Mouse (Mus musculus): ENCODE measurements around the gene Lrcol1. TPM values are rescaled to one million over a fixed set of nuclear protein-coding genes. Genes with fewer than 3 reads are reported as not detected.

Lrcol1 gene
- polyA plus RNA-seq, 1 experiment: not detected

DNA sequence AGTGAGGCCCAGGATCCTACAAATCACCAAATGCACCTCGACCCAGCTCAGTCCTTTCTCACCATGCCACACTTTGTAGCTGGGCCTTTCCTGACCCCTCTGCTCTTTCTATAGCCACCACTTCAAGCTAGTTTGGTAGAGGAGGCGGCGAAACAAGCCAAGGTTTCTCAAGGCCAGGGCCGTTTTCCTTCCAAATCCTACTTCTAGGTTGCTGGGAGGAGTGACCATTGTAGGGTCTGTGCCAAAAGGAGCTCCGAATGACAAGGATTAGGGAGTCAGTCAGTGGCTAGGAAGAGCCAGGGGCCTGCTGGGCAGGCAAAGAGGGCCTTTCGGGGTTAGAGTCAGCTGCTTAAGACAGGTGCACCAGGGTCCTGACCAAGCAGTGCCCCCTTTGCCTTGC lies 40.0 kb downstream of the Lrcol1 start:
- TF ChIP-seq POLR2A (IDR thresholded peaks at IDR 0.05; ENCODE audit: borderline replicate concordance, low read depth, low read length): no peak
- no peak for TF ChIP-seq CTCF (IDR thresholded peaks at IDR 0.05; ENCODE audit: low read depth, low read length)
- Histone ChIP-seq H3K27ac (ENCODE audit: insufficient read depth, low read depth, low read length) (no peak overlapping the region), H3K4me1 (ENCODE audit: control insufficient read depth, insufficient read depth, low read length) (peaks cover 15% of the 10 kb centered on the region), H3K4me3 (ENCODE audit: insufficient read depth, low read length) (no peak overlapping the region)

DNA sequence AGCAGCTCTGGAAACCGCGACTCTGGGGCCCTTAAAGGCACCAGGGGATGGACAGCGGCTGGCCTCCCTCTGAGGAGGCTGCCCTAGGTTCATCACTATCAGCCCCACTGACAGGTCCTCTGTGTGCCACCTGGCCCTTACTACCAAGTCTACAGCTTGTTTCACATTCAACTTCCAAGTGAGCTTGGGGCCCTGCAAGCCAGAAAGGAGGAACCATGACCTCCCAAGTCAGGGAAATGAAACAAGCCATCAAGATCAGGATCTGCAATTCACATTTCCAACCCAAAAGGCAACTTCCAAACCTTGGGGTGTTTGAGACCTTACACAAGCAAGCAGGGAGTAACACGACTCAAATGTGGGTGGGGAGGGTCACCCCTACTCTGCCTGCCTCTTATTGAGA lies 40.7 kb downstream of the Lrcol1 start:
- H3K27ac ChIP-seq (ENCODE audit: insufficient read depth, low read depth, low read length): no peak overlapping the region
- H3K4me3 ChIP-seq (ENCODE audit: insufficient read depth, low read length): no peak overlapping the region
- TF ChIP-seq POLR2A (IDR thresholded peaks at IDR 0.05; ENCODE audit: borderline replicate concordance, low read depth, low read length): no peak
- H3K4me1 ChIP-seq (ENCODE audit: control insufficient read depth, insufficient read depth, low read length): peaks cover 15% of the 10 kb centered on the region

DNA sequence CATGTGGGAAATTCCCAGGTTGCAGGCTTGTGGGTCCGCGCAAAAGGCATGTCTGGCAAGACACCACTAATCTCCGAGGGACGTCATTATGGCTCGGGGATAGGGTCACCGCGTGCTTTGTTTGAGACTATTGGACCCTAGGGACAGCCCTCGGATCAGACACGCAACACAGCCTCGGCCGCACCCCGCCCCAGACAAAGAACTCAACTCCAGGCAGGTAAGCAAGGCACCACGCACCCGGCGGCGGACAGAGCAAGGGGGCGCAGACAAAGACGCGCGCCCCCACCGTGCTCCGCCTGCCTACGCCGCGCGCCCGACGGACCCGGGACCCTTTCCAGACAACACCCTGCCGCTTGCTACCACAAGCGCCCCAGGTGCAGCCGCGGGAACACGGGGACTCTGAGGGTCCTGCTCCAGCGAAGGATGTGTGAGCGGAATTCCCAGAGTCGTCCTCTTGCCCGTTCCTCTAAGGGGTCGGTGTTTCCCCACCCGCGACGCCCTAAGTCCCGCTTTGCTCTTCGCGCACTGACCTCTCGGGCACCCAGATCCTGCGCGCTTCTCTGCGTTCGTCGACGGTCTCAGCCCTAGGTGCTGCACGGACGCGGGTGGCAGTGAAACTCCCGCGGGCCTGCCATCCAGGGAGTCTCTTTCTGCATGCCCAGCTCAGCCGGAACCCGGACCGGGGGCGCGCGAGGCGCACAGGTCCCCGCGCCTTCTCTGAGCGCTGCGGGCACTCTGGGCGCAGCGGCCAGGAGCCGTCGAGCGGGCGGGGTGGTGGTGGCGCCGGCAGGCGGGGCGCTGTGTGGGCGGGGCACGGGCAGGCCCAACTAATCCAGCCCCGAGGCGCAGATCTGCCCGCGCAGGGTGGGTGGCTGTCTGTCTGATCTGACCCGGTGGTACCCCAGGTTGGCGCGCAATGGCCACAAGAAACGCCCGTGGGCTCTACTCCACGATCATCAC lies 42.1 kb downstream of the Lrcol1 start:
- Histone ChIP-seq H3K4me1 (ENCODE audit: control insufficient read depth, insufficient read depth, low read length) (peaks cover 18% of the 10 kb centered on the region), H3K4me3 (ENCODE audit: insufficient read depth, low read length) (peak overlapping the region; percentile 63), H3K27ac (ENCODE audit: insufficient read depth, low read depth, low read length) (no peak overlapping the region)
- TF ChIP-seq POLR2A (IDR thresholded peaks at IDR 0.05; ENCODE audit: borderline replicate concordance, low read depth, low read length) (no peak), CTCF (IDR thresholded peaks at IDR 0.05; ENCODE audit: low read depth, low read length) (no peak)

DNA sequence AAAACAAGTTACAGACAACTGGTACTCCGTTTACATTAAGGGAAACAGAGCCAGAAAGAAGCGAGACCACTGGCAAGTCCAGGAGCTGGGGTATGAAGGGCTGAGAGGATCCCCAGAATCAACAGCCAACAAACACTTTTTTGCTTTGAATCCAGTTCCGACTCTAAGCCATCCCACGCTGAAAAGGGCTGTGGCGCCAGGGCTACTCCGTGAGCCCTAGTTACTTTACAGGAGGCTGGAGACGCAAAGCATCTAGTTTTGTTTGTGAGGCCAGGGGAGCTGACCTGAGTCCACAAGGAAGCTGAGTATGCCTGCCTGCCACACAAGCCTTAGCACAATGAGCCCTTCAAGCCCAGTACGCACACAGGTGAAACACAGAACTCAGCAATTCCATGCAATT lies 42.8 kb downstream of the Lrcol1 start:
- Histone ChIP-seq H3K27ac (ENCODE audit: insufficient read depth, low read depth, low read length) (no peak overlapping the region), H3K4me1 (ENCODE audit: control insufficient read depth, insufficient read depth, low read length) (peaks cover 21% of the 10 kb centered on the region), H3K4me3 (ENCODE audit: insufficient read depth, low read length) (peak overlapping the region; percentile 63)
- TF ChIP-seq CTCF (IDR thresholded peaks at IDR 0.05; ENCODE audit: low read depth, low read length) (no peak), POLR2A (IDR thresholded peaks at IDR 0.05; ENCODE audit: borderline replicate concordance, low read depth, low read length) (no peak)

DNA sequence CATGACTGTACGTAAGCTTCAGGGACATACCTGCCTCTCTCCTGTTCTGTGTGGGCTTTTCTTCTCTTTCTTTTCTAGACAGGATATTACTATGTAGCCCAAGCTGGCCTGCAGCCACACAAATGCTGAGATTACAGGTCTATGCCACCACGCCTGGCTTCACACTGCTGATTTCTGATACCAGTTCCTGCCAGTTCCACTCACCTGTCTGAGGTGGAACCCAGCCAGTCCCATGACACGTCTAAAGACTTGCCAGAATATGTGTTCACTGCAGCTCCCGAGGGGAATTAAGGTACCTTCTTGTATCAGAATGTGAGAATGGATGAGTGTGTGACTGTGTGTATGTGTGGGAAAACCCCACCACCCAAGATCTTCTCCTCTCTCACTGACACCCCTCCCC lies 46.1 kb downstream of the Lrcol1 start:
- H3K4me1 ChIP-seq (ENCODE audit: control insufficient read depth, insufficient read depth, low read length): peaks cover 14% of the 10 kb centered on the region
- TF ChIP-seq CTCF (IDR thresholded peaks at IDR 0.05; ENCODE audit: low read depth, low read length): no peak
- no peak for TF ChIP-seq POLR2A (IDR thresholded peaks at IDR 0.05; ENCODE audit: borderline replicate concordance, low read depth, low read length)

DNA sequence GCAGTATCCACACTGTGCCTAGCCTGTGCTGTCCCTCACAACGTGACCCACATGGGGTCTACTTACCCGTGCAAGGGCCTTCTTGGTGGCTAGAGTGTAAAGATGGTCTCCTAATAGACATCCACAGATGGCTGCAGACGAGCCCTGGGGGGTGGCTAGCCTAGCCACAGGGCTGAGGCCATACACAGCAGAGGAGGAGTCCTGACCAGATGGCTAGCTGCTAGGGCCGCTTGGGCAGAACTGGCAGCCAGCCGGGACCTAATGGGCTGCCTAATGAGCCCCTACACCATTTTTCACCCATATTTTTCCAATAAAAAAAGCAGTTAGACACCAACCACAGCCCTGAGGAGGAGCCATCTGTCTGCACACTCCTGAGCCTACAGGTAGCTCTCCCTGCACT lies 48.2 kb downstream of the Lrcol1 start:
- Histone ChIP-seq H3K27ac (ENCODE audit: insufficient read depth, low read depth, low read length) (no peak overlapping the region), H3K4me1 (ENCODE audit: control insufficient read depth, insufficient read depth, low read length) (peaks cover 15% of the 10 kb centered on the region), H3K4me3 (ENCODE audit: insufficient read depth, low read length) (no peak overlapping the region)
- TF ChIP-seq CTCF (IDR thresholded peaks at IDR 0.05; ENCODE audit: low read depth, low read length): no peak
- no peak for TF ChIP-seq POLR2A (IDR thresholded peaks at IDR 0.05; ENCODE audit: borderline replicate concordance, low read depth, low read length)

More for the DNA sequence above, 46.1 kb downstream of the Lrcol1 start:
- Histone ChIP-seq H3K27ac (ENCODE audit: insufficient read depth, low read depth, low read length) (no peak overlapping the region), H3K4me3 (ENCODE audit: insufficient read depth, low read length) (no peak overlapping the region)

DNA sequence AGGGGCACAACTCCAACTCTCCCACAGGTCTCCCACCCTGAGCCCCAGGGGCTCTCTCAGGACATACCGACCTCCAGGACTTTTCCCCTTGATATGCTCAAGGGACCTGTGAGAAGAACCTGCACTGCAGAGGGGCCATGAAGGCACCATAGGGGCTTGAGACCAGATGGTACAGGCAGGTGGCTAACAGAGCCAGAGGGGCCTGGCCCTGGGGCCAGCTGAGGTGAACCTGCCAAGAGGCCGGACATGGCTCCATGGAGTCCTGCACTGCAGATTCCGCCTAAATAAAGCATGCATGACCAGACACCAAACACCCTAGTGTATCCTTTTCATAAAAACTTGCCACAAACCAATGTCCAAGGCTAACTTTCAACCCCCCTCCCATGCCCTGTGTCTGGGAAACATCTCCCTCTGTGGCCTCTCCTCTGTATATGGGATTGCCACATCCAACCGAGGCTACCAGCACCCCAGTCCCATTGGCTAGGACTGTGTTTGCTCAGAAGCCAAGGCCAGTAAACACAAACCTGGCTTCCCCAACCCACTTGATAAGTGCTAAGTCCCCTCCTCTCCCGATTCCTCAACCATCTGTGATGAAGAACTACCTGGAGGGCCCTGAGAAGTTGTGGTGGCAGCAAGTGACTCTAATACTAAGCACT lies 50.6 kb downstream of the Lrcol1 start:
- TF ChIP-seq POLR2A (IDR thresholded peaks at IDR 0.05; ENCODE audit: borderline replicate concordance, low read depth, low read length) (no peak), CTCF (IDR thresholded peaks at IDR 0.05; ENCODE audit: low read depth, low read length) (no peak)
- H3K4me3 ChIP-seq (ENCODE audit: insufficient read depth, low read length): no peak overlapping the region
- H3K4me1 ChIP-seq (ENCODE audit: control insufficient read depth, insufficient read depth, low read length): peaks cover 15% of the 10 kb centered on the region
- no peak overlapping the region for H3K27ac ChIP-seq (ENCODE audit: insufficient read depth, low read depth, low read length)

DNA sequence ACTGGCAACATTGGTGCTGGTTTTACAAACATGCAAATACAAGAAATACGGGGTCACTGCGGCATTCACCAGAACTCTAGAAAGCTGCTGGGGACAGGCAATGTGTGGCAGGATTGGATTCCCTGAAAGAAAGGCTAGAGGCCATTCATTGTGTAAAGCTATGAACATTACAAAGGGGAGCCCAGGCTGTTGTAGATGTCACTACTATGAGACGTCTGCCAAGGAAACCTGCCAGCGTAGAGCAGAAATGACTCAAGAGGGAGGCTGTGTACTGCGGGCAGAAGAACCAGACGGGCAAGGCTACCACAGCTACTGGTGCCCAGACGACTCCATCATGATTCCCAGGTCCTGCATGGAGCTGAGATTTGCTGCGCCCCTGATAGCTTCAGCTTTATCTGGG lies 56.6 kb downstream of the Lrcol1 start:
- Histone ChIP-seq H3K27ac (ENCODE audit: insufficient read depth, low read depth, low read length) (no peak overlapping the region), H3K4me1 (ENCODE audit: control insufficient read depth, insufficient read depth, low read length) (peaks cover 7% of the 10 kb centered on the region), H3K4me3 (ENCODE audit: insufficient read depth, low read length) (no peak overlapping the region)
- TF ChIP-seq CTCF (IDR thresholded peaks at IDR 0.05; ENCODE audit: low read depth, low read length) (no peak), POLR2A (IDR thresholded peaks at IDR 0.05; ENCODE audit: borderline replicate concordance, low read depth, low read length) (no peak)

DNA sequence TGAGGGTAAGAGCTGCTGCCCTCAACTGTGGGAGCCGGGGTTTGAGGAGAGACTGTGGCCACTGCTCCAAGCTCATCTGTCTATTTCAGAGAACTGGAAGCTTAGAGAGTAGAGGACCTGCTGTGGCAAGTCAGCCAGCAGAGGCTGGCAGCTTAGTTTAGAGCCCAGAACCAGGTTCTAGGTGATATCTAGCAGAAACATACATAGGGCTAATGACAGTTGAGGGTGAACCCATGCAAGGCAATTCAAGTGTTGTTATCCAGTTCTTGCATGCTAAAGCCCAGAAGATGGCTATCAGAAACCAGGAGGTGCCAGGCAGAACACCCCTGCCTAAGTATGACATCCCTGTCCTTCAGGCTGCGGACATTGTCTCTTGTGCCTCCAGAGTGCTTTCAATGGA lies 58.0 kb downstream of the Lrcol1 start:
- Histone ChIP-seq H3K27ac (ENCODE audit: insufficient read depth, low read depth, low read length) (no peak overlapping the region), H3K4me3 (ENCODE audit: insufficient read depth, low read length) (no peak overlapping the region), H3K4me1 (ENCODE audit: control insufficient read depth, insufficient read depth, low read length) (no peaks in the 10 kb centered on the region)
- no peak for TF ChIP-seq POLR2A (IDR thresholded peaks at IDR 0.05; ENCODE audit: borderline replicate concordance, low read depth, low read length)
- no peak for TF ChIP-seq CTCF (IDR thresholded peaks at IDR 0.05; ENCODE audit: low read depth, low read length)

DNA sequence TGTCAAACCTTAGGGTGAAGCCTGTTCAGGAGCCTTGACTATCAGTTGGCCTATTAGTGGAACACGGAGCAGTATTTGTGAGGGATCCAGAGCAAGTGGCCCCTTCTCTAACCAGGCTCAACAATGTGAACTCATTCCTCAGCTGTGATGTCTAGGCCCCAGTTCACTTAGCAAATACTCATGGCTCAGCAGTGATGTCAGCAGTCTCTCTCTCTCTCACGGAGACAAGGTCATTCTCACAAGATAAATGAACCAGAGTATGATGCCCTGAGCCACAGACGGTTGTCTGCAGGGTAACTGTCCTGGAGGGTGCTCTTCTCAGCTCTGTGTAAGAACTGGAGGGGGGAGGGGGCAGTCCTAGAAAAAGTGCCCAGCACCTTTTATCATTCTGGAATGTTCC lies 59.4 kb downstream of the Lrcol1 start:
- TF ChIP-seq POLR2A (IDR thresholded peaks at IDR 0.05; ENCODE audit: borderline replicate concordance, low read depth, low read length) (no peak), CTCF (IDR thresholded peaks at IDR 0.05; ENCODE audit: low read depth, low read length) (no peak)
- H3K4me1 ChIP-seq (ENCODE audit: control insufficient read depth, insufficient read depth, low read length): no peaks in the 10 kb centered on the region
- no peak overlapping the region for H3K4me3 ChIP-seq (ENCODE audit: insufficient read depth, low read length)
- H3K27ac ChIP-seq (ENCODE audit: insufficient read depth, low read depth, low read length): no peak overlapping the region

Other genes with a start within 250 kb of the Lrcol1 start
- gene Plcxd1, start 244.8 kb upstream of the Lrcol1 start, polyA plus RNA-seq (2012; ENCODE audit: insufficient read depth, insufficient read length, missing spikeins): not detected in 2 replicates
- gene Gtpbp6, start 236.5 kb upstream of the Lrcol1 start, polyA plus RNA-seq (2012; ENCODE audit: insufficient read depth, insufficient read length, missing spikeins): 26.0 and 29.1 TPM in 2 replicates
- 3.1 and 4.5 TPM in 2 replicates for gene Zfp605, start 234.6 kb upstream of the Lrcol1 start, polyA plus RNA-seq (2012; ENCODE audit: insufficient read depth, insufficient read length, missing spikeins)
- 42.3 and 42.5 TPM in 2 replicates for gene Chfr, start 208.9 kb upstream of the Lrcol1 start, polyA plus RNA-seq (2012; ENCODE audit: insufficient read depth, insufficient read length, missing spikeins)
- gene Golga3, start 168.0 kb upstream of the Lrcol1 start, polyA plus RNA-seq (2012; ENCODE audit: insufficient read depth, insufficient read length, missing spikeins): 23.6 and 24.7 TPM in 2 replicates
- gene Ankle2, start 113.7 kb upstream of the Lrcol1 start, polyA plus RNA-seq (2012; ENCODE audit: insufficient read depth, insufficient read length, missing spikeins): 29.5 and 36.6 TPM in 2 replicates
- gene Pgam5, start 74.8 kb upstream of the Lrcol1 start, polyA plus RNA-seq (2012; ENCODE audit: insufficient read depth, insufficient read length, missing spikeins): 15.2 and 16.4 TPM in 2 replicates
- gene Pxmp2, start 58.5 kb upstream of the Lrcol1 start, polyA plus RNA-seq (2012; ENCODE audit: insufficient read depth, insufficient read length, missing spikeins): 3.3 and 3.4 TPM in 2 replicates
- gene Pole, start 58.4 kb upstream of the Lrcol1 start, polyA plus RNA-seq (2012; ENCODE audit: insufficient read depth, insufficient read length, missing spikeins): 9.2 and 12.1 TPM in 2 replicates
- gene P2rx2, start 1.5 kb upstream of the Lrcol1 start, polyA plus RNA-seq (2012; ENCODE audit: insufficient read depth, insufficient read length, missing spikeins): not detected in 2 replicates
- 29.4 and 35.7 TPM in 2 replicates for gene Fbrsl1, start 103.8 kb downstream of the Lrcol1 start, polyA plus RNA-seq (2012; ENCODE audit: insufficient read depth, insufficient read length, missing spikeins)
- 1.0 and 2.0 TPM in 2 replicates for gene Galnt9, start 199.6 kb downstream of the Lrcol1 start, polyA plus RNA-seq (2012; ENCODE audit: insufficient read depth, insufficient read length, missing spikeins)

All from bone marrow macrophage, adult 2 months (primary cell).